Mouse (Mus musculus): ENCODE measurements at regions not wholly inside any gene's neighbourhood (a gene's known extent, or its start where the extent isn't known, plus 50 kb on each side); places are given as distances from the start of the nearest gene placed in this dataset.
"Not testable (repeated sequence)": the region's sequence is repeated elsewhere in the genome, so short reads cannot be mapped to it uniquely, and the experiment has no call there.

- no peak for ATAC-seq (ENCODE audit: low TSS enrichment)
Observed at GRCm38 (mm10) chr3:114627103-114627502, 276.8 kb upstream of the Olfm3 start.

GRCm38 (mm10) chr3:114635362-114635761, 268.5 kb upstream of the Olfm3 start:
- no peak for ATAC-seq (ENCODE audit: low TSS enrichment)

GRCm38 (mm10) chr3:114647957-114648356, 255.9 kb upstream of the Olfm3 start:
- no peak for ATAC-seq (ENCODE audit: low TSS enrichment)

- no peak for ATAC-seq (ENCODE audit: low TSS enrichment)
Observed at GRCm38 (mm10) chr3:114697946-114698345, 205.9 kb upstream of the Olfm3 start.

GRCm38 (mm10) chr3:114725131-114725530, 178.7 kb upstream of the Olfm3 start:
- no peak for ATAC-seq (ENCODE audit: low TSS enrichment)

- no peak for ATAC-seq (ENCODE audit: low TSS enrichment)
Observed at GRCm38 (mm10) chr3:114736426-114736825, 167.5 kb upstream of the Olfm3 start.

GRCm38 (mm10) chr3:114744206-114744605, 159.7 kb upstream of the Olfm3 start:
- no peak for ATAC-seq (ENCODE audit: low TSS enrichment)

- ATAC-seq (ENCODE audit: low TSS enrichment), result no peak
Observed at GRCm38 (mm10) chr3:114745131-114745530, 158.7 kb upstream of the Olfm3 start.

- no peak for ATAC-seq (ENCODE audit: low TSS enrichment)
Observed at GRCm38 (mm10) chr3:114757313-114757712, 146.6 kb upstream of the Olfm3 start.

GRCm38 (mm10) chr3:114758592-114758991, 145.3 kb upstream of the Olfm3 start:
- ATAC-seq (ENCODE audit: low TSS enrichment), result no peak

GRCm38 (mm10) chr3:114759290-114760002, 144.4 kb upstream of the Olfm3 start:
- ATAC-seq (ENCODE audit: low TSS enrichment), result no peak

GRCm38 (mm10) chr3:114762373-114762772, 141.5 kb upstream of the Olfm3 start:
- not testable (repeated sequence) for ATAC-seq (ENCODE audit: low TSS enrichment)

GRCm38 (mm10) chr3:114789082-114789481, 114.8 kb upstream of the Olfm3 start:
- peak; percentile 87 for ATAC-seq (ENCODE audit: low TSS enrichment)

- ATAC-seq (ENCODE audit: low TSS enrichment), result no peak
Observed at GRCm38 (mm10) chr3:114790005-114790404, 113.9 kb upstream of the Olfm3 start.

- ATAC-seq (ENCODE audit: low TSS enrichment), result no peak
Observed at GRCm38 (mm10) chr3:114833120-114833519, 70.8 kb upstream of the Olfm3 start.

Data from frontal cortex, adult (tissue).